Mouse (Mus musculus) mesoderm, embryonic 11.5 days (tissue): Measurements from ENCODE around the gene Zfp369.
"Not testable (repeated sequence)": the region's sequence is repeated elsewhere in the genome, so short reads cannot be mapped to it uniquely, and the experiment has no call there.

ENCODE experiments used
- DNase-seq: peaks from one replicate; pipeline ENCODE4 v3.0.0-alpha.2; 2012; ENCODE audit warnings: low read depth, low spot score

The Zfp369 gene

DNA sequence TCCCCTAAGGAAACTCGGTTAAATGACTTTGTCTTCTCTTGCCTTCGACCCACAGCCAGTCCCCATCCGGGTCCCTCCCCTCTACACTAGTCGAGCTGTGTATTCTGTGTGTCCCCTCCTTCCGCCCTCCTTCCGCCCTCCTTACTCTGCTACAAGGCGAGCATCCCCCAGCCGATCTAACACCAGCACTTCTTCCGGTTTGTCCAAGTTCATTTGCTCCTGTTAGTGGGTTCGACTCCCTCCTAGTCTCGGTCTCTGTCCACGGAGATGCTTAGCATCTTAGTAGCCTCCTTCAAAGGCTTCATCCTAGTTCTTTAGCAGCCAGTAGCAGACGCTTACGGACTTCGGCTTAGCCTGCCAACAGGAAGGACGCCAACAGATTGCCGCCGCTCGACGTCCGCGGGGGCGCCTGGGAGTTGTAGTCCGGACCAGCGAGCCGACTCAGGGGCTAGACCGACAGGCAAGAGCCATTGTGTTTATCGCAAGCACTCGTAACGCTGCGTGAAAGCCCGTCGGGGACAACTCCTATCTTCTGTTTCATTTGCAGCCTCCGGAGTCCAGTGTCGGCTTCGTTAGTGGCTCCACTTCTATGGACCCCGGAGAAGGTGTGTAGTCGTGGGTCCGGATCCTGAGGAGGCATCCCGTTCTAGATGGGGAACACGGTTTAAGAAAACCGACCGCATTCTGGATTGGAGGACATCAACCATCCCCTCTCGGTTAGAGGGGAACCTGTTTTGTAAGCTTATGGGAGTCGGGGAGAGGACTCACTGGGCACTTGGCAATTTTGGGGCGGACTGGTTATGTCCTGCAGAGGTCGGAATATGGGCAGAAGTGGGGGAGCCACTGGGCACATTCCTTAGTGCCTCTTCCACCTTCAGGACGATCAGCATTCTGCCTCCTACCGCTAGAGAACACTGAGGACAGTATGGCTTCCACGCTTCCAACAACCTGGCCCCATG lies at the start of gene Zfp369:
Gene Zfp369 (plus strand): TSS at position 432 of the 959 bp plus-strand sequence.
- DNase-seq: peak; percentile 86

- DNase-seq: no peak
These were observed 41.4 kb upstream of the Zfp369 start for GRCm38 (mm10) chr13:65237211-65237610.

DNA sequence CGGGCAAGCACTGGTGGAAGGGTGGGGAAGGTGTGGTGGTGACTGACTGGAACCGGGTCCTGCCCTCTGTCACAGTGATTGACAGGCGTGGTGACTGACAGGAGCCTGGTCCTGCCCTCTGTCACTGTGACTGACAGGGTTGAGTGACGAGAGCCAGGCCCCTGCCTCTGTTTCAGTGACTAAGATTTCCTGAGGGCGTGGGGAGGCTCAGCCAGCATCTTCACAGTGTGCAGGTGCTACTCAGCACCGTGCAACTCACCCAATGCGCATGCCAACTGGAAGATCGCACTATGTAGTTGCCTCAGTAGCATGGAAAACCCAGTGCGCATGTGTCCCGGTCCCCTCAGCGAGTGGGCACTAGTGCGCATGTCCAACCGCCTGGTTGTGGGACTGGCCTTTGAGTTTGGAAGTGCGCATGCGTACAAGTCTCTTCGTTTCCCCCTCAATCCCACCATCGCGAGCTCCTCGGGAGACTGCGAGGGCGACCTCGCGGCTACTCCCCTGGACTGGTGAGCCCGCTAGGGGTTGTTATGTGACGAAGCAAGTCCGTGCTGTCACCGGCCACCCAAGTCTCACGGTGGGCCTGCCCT lies 38.0 kb upstream of the Zfp369 start:
- DNase-seq: peak; percentile 98

- DNase-seq: peak; percentile 91
These were observed 37.5 kb upstream of the Zfp369 start for GRCm38 (mm10) chr13:65241099-65241626.

- DNase-seq: no peak
These were observed 36.8 kb upstream of the Zfp369 start for GRCm38 (mm10) chr13:65241627-65242318.

DNA sequence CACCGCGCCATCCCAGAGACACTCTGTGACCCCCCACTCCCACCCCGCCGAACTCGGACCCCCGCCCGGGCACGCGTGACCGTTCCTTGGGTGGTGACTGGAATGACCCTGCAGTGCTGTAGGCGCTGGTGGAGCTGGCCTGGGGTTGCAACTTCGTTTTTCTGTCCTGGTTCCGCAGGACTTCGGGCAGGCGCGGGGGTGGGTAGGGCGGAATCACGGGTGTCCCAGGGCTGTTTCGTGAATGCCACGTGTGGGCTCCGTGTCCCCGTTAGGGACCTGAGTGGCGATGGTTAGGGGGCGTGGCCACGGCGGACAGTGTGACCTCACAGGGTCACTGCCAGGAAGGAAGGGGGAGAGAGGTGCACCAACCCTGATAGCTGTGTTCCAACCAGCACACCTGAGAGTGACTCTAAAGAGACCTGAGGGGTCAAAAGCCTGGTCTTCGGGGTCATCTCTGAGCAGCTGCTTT lies 36.3 kb upstream of the Zfp369 start:
- DNase-seq: no peak

GRCm38 (mm10) chr13:65243273-65243672 lies 35.3 kb upstream of the Zfp369 start:
- DNase-seq: no peak

GRCm38 (mm10) chr13:65258175-65258954 lies 20.2 kb upstream of the Zfp369 start:
- peak; percentile 81 for DNase-seq

DNA sequence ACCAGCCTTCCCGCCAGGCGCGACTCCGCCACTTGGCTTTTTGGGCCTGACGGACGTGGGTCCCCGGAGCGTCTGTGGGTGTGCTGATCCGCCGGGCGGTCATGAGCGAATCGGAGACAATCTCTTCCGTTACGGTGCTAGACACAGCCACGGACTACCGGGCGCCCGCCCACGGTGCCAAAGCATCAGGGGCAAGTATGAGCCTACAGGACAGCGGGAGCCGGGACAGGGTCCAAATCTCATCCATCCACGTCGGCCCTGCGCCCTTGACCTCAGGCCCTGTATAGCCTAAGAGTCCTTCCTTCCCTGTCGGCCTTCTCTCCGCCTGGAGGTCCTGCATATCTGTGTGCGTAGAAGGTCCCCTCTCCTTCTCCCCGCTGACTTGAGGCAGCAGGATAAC lies 19.4 kb upstream of the Zfp369 start, which contains the start of gene Gm10775:
Gene Gm10775 (plus strand): TSS at position 301 of the 400 bp plus-strand sequence.
- DNase-seq: no peak

DNA sequence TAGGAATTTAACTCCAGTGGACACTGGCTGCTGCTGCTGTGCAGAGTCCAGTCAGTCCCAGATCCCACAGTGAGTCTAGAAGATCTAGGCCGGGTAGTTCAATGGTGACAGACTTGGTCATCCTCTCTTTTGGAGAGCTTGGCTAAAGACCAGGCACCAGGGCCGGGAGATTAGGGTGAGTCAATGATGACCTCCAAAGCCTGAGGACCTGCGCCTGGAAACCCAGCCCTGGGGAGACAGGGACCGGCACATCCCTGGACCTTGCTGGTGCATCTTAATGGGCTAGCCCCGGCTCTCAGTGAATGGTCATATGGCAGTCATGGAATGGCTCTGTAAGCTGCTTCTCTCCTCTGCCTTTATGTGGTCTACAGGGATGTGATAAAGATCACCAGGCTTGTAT lies 16.5 kb upstream of the Zfp369 start:
- no peak for DNase-seq

- DNase-seq: no peak
These were observed 626 bp upstream of the Zfp369 start for GRCm38 (mm10) chr13:65277994-65278382.

- DNase-seq: no peak
These were observed 8.2 kb downstream of the Zfp369 start for GRCm38 (mm10) chr13:65286771-65287170.

DNA sequence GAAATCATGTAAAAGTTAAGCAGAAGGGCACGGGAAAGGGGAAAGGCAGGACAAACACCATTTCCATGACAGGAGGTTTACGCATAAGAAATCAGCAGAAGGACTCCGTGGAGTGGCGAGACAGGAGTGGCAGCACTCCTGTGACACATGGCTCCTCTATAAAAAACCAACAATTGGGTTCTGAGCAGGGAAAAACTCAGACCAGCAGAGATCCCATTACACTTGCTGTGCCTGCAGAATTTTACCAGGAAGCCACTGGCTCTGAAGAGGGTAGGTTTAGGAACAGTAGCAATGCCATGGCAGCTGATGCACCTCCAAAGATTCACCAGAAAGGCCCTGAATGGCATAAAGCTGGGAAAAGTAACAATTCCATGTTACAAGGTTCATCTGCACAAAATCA lies 17.7 kb downstream of the Zfp369 start:
- no peak for DNase-seq

GRCm38 (mm10) chr13:65310849-65311248 lies 32.2 kb downstream of the Zfp369 start:
- DNase-seq: peak; percentile 62

GRCm38 (mm10) chr13:65311311-65311755 lies 32.7 kb downstream of the Zfp369 start:
- peak; percentile 2 for DNase-seq

DNA sequence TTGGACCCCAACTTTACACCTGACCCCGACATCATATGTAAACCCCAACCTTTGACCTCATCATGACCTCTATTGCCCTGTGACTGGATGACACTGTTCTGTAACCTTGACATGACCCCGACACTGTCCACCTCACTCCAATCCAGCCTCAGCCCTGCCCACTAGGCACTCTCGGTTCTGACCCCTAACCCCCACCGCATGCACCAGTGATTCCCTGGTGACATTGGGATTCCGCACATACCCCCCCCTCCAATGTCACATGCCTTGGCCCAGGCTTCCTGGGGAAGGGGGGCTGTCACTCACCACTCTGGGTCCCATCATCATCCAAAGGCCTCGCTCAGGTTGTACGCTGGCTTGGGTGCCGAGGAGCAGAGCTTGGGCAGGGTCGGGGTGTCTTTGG lies 33.2 kb downstream of the Zfp369 start:
- no peak for DNase-seq

GRCm38 (mm10) chr13:65348501-65348900 lies 69.9 kb downstream of the Zfp369 start:
- not testable (repeated sequence) for DNase-seq

GRCm38 (mm10) chr13:65351768-65352167 lies 73.2 kb downstream of the Zfp369 start:
- not testable (repeated sequence) for DNase-seq
